Mouse (Mus musculus): Measurements from ENCODE around the gene Lysmd3. TPM values are rescaled to one million over a fixed set of nuclear protein-coding genes. Genes with fewer than 3 reads are reported as not detected.

Gene Lysmd3
- polyA plus RNA-seq, 1 experiment from 2014 or later: 20.8 TPM

DNA sequence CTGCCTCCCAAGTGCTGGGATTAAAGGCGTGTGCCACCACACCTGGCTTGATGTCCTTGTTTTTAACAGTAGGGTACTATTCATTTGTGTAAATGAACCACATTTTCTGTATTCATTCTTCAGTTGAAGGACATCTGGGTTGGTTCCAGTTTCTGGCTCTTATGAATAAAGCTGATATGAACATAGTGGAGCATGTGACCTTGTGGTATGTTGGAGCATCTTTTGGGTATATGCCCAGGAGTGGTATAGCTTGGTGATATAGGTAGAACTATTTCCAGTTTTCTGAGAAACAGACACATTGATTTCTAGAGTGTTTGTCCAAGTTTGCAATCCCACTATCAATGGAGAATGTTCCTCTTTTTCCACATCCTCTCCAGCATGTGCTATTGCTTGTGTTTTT is 56.4 kb downstream of the Lysmd3 start:
- H3K9me3 ChIP-seq: no peaks in the 10 kb centered on the region
- H3K27me3 ChIP-seq: no peaks in the 10 kb centered on the region
- H3K9ac ChIP-seq: no peak overlapping the region
- peaks cover 21% of the 10 kb centered on the region for H3K4me1 ChIP-seq (replicated peaks)
- 97% methylated on average over 1 of the region's 1 CpGs for WGBS
- H3K27ac ChIP-seq: no peak overlapping the region
- H3K36me3 ChIP-seq: no peaks in the 10 kb centered on the region
- no peak overlapping the region for H3K4me2 ChIP-seq
- no peak for ATAC-seq (ENCODE audit: low FRiP score)
- H3K4me3 ChIP-seq: no peak overlapping the region

Other genes with a start within 250 kb of the Lysmd3 start
- gene Adgrv1, start 24.5 kb upstream of the Lysmd3 start, polyA plus RNA-seq (2015; fragmentation: Nextera tagmentation; extraction: Ambion mirVana): 19.1 and 22.0 TPM in 2 replicates
- 4.2 and 6.2 TPM in 2 replicates for gene Polr3g, start 53.4 kb downstream of the Lysmd3 start, polyA plus RNA-seq (2015; fragmentation: Nextera tagmentation; extraction: Ambion mirVana)
- gene Mblac2, start 53.7 kb downstream of the Lysmd3 start, polyA plus RNA-seq (2015; fragmentation: Nextera tagmentation; extraction: Ambion mirVana): 24.0 and 25.6 TPM in 2 replicates
- gene Cetn3, start 125.4 kb downstream of the Lysmd3 start, polyA plus RNA-seq (2015; fragmentation: Nextera tagmentation; extraction: Ambion mirVana): 242 and 244 TPM in 2 replicates

Data from hindbrain, embryonic 13.5 days (tissue).